Mouse (Mus musculus): ENCODE results near the gene Pla2g4c. TPM values are rescaled to one million over a fixed set of nuclear protein-coding genes. Genes with fewer than 3 reads are reported as not detected.
A peak's percentile ranks its signal among the peaks of the same experiment; 100 is the strongest.
"Not testable (repeated sequence)": the region's sequence is repeated elsewhere in the genome, so short reads cannot be mapped to it uniquely, and the experiment has no call there.

Gene Pla2g4c
- 1.9 TPM in 2 replicates for polyA plus RNA-seq (2016; fragmentation: Nextera tagmentation; extraction: Ambion mirVana)

- no peaks in the 10 kb centered on the region for H3K27me3 ChIP-seq (ENCODE audit: low read depth, poor library complexity, severe bottlenecking)
- no peak within 1 kb of the TSS for H3K27ac ChIP-seq
- DNase-seq (ENCODE audit: low spot score), result no peak
- 90% methylated on average over 2 of the region's 2 CpGs for WGBS
- H3K9me3 ChIP-seq (replicated peaks), result no peaks in the 10 kb centered on the region
- peaks cover 6% of the 10 kb centered on the region for H3K36me3 ChIP-seq
- H3K4me1 ChIP-seq, result no peaks in the 10 kb centered on the region
- no peak within 1 kb of the TSS for H3K4me3 ChIP-seq
Observed at GRCm38 (mm10) chr7:13324316-13324715, at the start of gene Pla2g4c. Gene Pla2g4c (plus strand): TSS chr7:13324655.

- H3K4me3 ChIP-seq, result peak within 1 kb of the TSS; percentile 76
Observed at GRCm38 (mm10) chr7:13277081-13277480, 47.4 kb upstream of the Pla2g4c start, which contains the start of gene Lig1. Gene Lig1 (plus strand): TSS chr7:13277283.

GRCm38 (mm10) chr7:13277833-13278232 is 46.6 kb upstream of the Pla2g4c start:
- no peaks in the 10 kb centered on the region for H3K9me3 ChIP-seq (replicated peaks)
- no peak for DNase-seq (ENCODE audit: low spot score)
- 33% methylated on average over 2 of the region's 2 CpGs for WGBS
- H3K36me3 ChIP-seq, result peaks cover 69% of the 10 kb centered on the region
- peak overlapping the region; percentile 96 for H3K27ac ChIP-seq
- peaks cover 3% of the 10 kb centered on the region; the same call in 1 of the 2 replicates for H3K4me1 ChIP-seq
- peak overlapping the region; percentile 76 for H3K4me3 ChIP-seq
- H3K27me3 ChIP-seq (ENCODE audit: low read depth, poor library complexity, severe bottlenecking), result no peaks in the 10 kb centered on the region

More at GRCm38 (mm10) chr7:13277081-13277480, 47.4 kb upstream of the Pla2g4c start, which contains the start of gene Lig1:
- Histone ChIP-seq H3K27me3 (ENCODE audit: low read depth, poor library complexity, severe bottlenecking) (no peaks in the 10 kb centered on the region), H3K36me3 (peaks cover 61% of the 10 kb centered on the region), H3K9me3 (replicated peaks) (no peaks in the 10 kb centered on the region), H3K27ac (peak within 1 kb of the TSS; percentile 96), H3K4me1 (peaks cover 3% of the 10 kb centered on the region; the same call in 1 of the 2 replicates)
- WGBS, result 97% methylated on average over 16 of the region's 16 CpGs
- no peak for DNase-seq (ENCODE audit: low spot score)

GRCm38 (mm10) chr7:13278308-13278891 is 46.1 kb upstream of the Pla2g4c start, which contains the start of gene Zswim9:
Gene Zswim9 (minus strand): TSS chr7:13278721.
- Histone ChIP-seq H3K4me3 (peak within 1 kb of the TSS; percentile 76), H3K27me3 (ENCODE audit: low read depth, poor library complexity, severe bottlenecking) (no peaks in the 10 kb centered on the region), H3K36me3 (peaks cover 75% of the 10 kb centered on the region), H3K9me3 (replicated peaks) (no peaks in the 10 kb centered on the region), H3K4me1 (peaks cover 3% of the 10 kb centered on the region; the same call in 1 of the 2 replicates), H3K27ac (peak within 1 kb of the TSS; percentile 96)
- under 1% methylated on average over 39 of the region's 39 CpGs for WGBS
- peak; percentile 94 for DNase-seq (ENCODE audit: low spot score)

- peak overlapping the region; percentile 96 for H3K27ac ChIP-seq
- peaks cover 75% of the 10 kb centered on the region for H3K36me3 ChIP-seq
- not testable (repeated sequence) for H3K27me3 ChIP-seq (ENCODE audit: low read depth, poor library complexity, severe bottlenecking); H3K4me1 ChIP-seq; DNase-seq (ENCODE audit: low spot score); H3K9me3 ChIP-seq (replicated peaks)
- peak overlapping the region; percentile 76 for H3K4me3 ChIP-seq
- WGBS, result 0% methylated on average over 17 of the region's 29 CpGs
Observed at GRCm38 (mm10) chr7:13278957-13279356, 45.5 kb upstream of the Pla2g4c start.

- Histone ChIP-seq H3K27ac (no peak overlapping the region), H3K36me3 (peaks cover 100% of the 10 kb centered on the region), H3K9me3 (replicated peaks) (no peaks in the 10 kb centered on the region), H3K4me3 (no peak overlapping the region), H3K4me1 (no peaks in the 10 kb centered on the region), H3K27me3 (ENCODE audit: low read depth, poor library complexity, severe bottlenecking) (no peaks in the 10 kb centered on the region)
- DNase-seq (ENCODE audit: low spot score), result no peak
- 63% methylated on average over 5 of the region's 5 CpGs for WGBS
Observed at GRCm38 (mm10) chr7:13288621-13289020, 35.8 kb upstream of the Pla2g4c start.

- Histone ChIP-seq H3K4me3 (no peak overlapping the region), H3K27ac (no peak overlapping the region), H3K27me3 (ENCODE audit: low read depth, poor library complexity, severe bottlenecking) (no peaks in the 10 kb centered on the region), H3K4me1 (no peaks in the 10 kb centered on the region), H3K36me3 (peaks cover 100% of the 10 kb centered on the region), H3K9me3 (replicated peaks) (no peaks in the 10 kb centered on the region)
- WGBS, result 93% methylated on average over 1 of the region's 1 CpGs
- DNase-seq (ENCODE audit: low spot score), result no peak
Observed at GRCm38 (mm10) chr7:13290041-13290675, 34.3 kb upstream of the Pla2g4c start.

GRCm38 (mm10) chr7:13291370-13291769 is 33.1 kb upstream of the Pla2g4c start:
- H3K4me3 ChIP-seq, result no peak overlapping the region
- H3K27ac ChIP-seq, result no peak overlapping the region
- no peaks in the 10 kb centered on the region for H3K27me3 ChIP-seq (ENCODE audit: low read depth, poor library complexity, severe bottlenecking)
- no peak for DNase-seq (ENCODE audit: low spot score)
- H3K36me3 ChIP-seq, result peaks cover 100% of the 10 kb centered on the region
- H3K9me3 ChIP-seq (replicated peaks), result no peaks in the 10 kb centered on the region
- 92% methylated on average over 2 of the region's 2 CpGs for WGBS
- H3K4me1 ChIP-seq, result no peaks in the 10 kb centered on the region

- 92% methylated on average over 11 of the region's 11 CpGs for whole genome bisulfite sequencing
- peaks cover 100% of the 10 kb centered on the region for H3K36me3 ChIP-seq
Observed at GRCm38 (mm10) chr7:13293878-13294855, 30.3 kb upstream of the Pla2g4c start.

GRCm38 (mm10) chr7:13295256-13295655 is 29.2 kb upstream of the Pla2g4c start:
- no peak for DNase-seq (ENCODE audit: low spot score)
- Histone ChIP-seq H3K4me3 (no peak overlapping the region), H3K27me3 (ENCODE audit: low read depth, poor library complexity, severe bottlenecking) (no peaks in the 10 kb centered on the region), H3K9me3 (replicated peaks) (no peaks in the 10 kb centered on the region), H3K27ac (no peak overlapping the region), H3K4me1 (no peaks in the 10 kb centered on the region), H3K36me3 (peaks cover 100% of the 10 kb centered on the region)
- 96% methylated on average over 7 of the region's 7 CpGs for WGBS

More at GRCm38 (mm10) chr7:13293878-13294855, 30.3 kb upstream of the Pla2g4c start:
- no peak overlapping the region for H3K27ac ChIP-seq
- DNase-seq (ENCODE audit: low spot score), result no peak
- no peaks in the 10 kb centered on the region for H3K27me3 ChIP-seq (ENCODE audit: low read depth, poor library complexity, severe bottlenecking)
- no peaks in the 10 kb centered on the region for H3K9me3 ChIP-seq (replicated peaks)
- no peak overlapping the region for H3K4me3 ChIP-seq
- H3K4me1 ChIP-seq, result no peaks in the 10 kb centered on the region

GRCm38 (mm10) chr7:13297636-13298035 is 26.8 kb upstream of the Pla2g4c start:
- no peak overlapping the region for H3K27ac ChIP-seq
- WGBS, result 96% methylated on average over 1 of the region's 1 CpGs
- no peaks in the 10 kb centered on the region for H3K27me3 ChIP-seq (ENCODE audit: low read depth, poor library complexity, severe bottlenecking)
- peaks cover 100% of the 10 kb centered on the region for H3K36me3 ChIP-seq
- H3K4me1 ChIP-seq, result no peaks in the 10 kb centered on the region
- no peaks in the 10 kb centered on the region for H3K9me3 ChIP-seq (replicated peaks)
- no peak for DNase-seq (ENCODE audit: low spot score)
- H3K4me3 ChIP-seq, result no peak overlapping the region

- Histone ChIP-seq H3K4me1 (no peaks in the 10 kb centered on the region), H3K27ac (no peak overlapping the region), H3K27me3 (ENCODE audit: low read depth, poor library complexity, severe bottlenecking) (no peaks in the 10 kb centered on the region), H3K4me3 (no peak overlapping the region), H3K9me3 (replicated peaks) (no peaks in the 10 kb centered on the region), H3K36me3 (peaks cover 100% of the 10 kb centered on the region)
- 94% methylated on average over 5 of the region's 5 CpGs for WGBS
- DNase-seq (ENCODE audit: low spot score), result no peak
Observed at GRCm38 (mm10) chr7:13298821-13299220, 25.6 kb upstream of the Pla2g4c start.
